Comparison of ENCODE assay signal across 8 mouse cellular contexts in the genomic region with DNA sequence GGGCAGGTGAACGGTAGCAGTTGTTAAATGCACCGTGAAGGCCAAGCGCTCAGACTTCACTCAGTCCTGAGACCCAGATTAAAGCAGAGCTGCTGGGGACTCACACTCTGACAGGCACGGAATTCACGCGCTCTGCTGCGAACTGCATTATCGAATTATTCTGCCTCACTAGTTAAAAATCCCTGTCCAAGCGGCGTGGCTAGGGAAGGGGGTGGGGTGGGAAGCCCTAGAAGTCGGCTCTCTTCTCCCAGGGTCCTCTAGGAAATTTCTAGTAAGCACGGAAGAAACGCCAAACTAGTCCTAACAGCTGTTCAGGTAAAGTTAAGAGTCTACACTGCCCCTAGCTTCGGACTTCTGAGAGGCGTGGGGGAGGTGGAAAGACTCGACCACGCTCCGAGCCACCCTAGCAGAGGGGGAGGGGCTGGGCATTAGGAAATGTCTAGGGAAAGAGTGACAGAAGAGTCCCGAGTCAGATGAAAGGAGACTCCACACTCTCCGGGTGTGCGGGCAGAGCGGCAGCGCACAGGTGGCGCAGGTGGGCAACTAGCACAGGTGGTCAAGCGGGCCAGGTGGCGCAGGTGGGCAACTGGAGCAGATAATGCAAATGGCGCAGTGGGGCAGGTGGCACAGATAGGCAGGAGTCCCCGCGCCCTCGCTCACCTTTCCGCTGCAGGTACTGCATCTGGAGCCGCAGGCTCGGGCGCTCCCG. TPM values are rescaled to one million over a fixed set of nuclear protein-coding genes. Genes with fewer than 3 reads are reported as not detected.
DNase-seq lines count a peak whose midpoint lies in the region; ATAC-seq lines count a peak whose summit lies in the region.

No protein-coding gene starts in this region.

- H3K9ac ChIP-seq in hindbrain, embryonic 12.5 days = 0 out of 2 replicates have a peak overlapping the region, but pooled peaks have one; percentile 4
- peak overlapping the region; percentile 46; the same call in 1 of the 2 replicates for H3K9ac ChIP-seq in liver, embryonic 12.5 days
- H3K9ac ChIP-seq in neural tube, embryonic 11.5 days (ENCODE audit: low read length) = no peak overlapping the region

- H3K4me2 ChIP-seq in hindbrain, embryonic 12.5 days (replicated peaks) = peak overlapping the region; percentile 96
- H3K4me2 ChIP-seq in liver, embryonic 12.5 days = peak overlapping the region; percentile 83
- H3K4me2 ChIP-seq in neural tube, embryonic 11.5 days (ENCODE audit: low read depth) = peak overlapping the region; percentile 80

- ATAC-seq in hindbrain, embryonic 12.5 days (ENCODE audit: low FRiP score) = peak; percentile 54; the same call in 1 of the 2 replicates
- ATAC-seq in liver, embryonic 12.5 days = peak; percentile 32; the same call in 1 of the 2 replicates
- ATAC-seq in neural tube, embryonic 11.5 days (ENCODE audit: insufficient read depth, low FRiP score, low TSS enrichment) = peak; percentile 58; the same call in 1 of the 2 replicates

- H3K27ac ChIP-seq in embryonic facial prominence, embryonic 10.5 days (replicated peaks) = peak overlapping the region; percentile 57
- no peak overlapping the region for H3K27ac ChIP-seq in hindbrain, embryonic 12.5 days
- no peak overlapping the region for H3K27ac ChIP-seq in liver, embryonic 12.5 days
- no peak overlapping the region for H3K27ac ChIP-seq in neural tube, embryonic 11.5 days (ENCODE audit: low read depth, low read length)

- WGBS in embryonic facial prominence, embryonic 10.5 days = under 1% methylated on average over 35 of the region's 35 CpGs
- WGBS in hindbrain, embryonic 12.5 days = 1% methylated on average over 35 of the region's 35 CpGs
- WGBS in liver, embryonic 12.5 days (ENCODE audit: insufficient replicate concordance) = 3% methylated on average over 35 of the region's 35 CpGs
- WGBS in neural tube, embryonic 11.5 days = under 1% methylated on average over 35 of the region's 35 CpGs

- H3K4me3 ChIP-seq in embryonic facial prominence, embryonic 10.5 days = peak overlapping the region; percentile 64
- H3K4me3 ChIP-seq in hindbrain, embryonic 12.5 days = peak overlapping the region; percentile 52
- peak overlapping the region; percentile 59 for H3K4me3 ChIP-seq in liver, embryonic 12.5 days
- peak overlapping the region; percentile 49 for H3K4me3 ChIP-seq in neural tube, embryonic 11.5 days (ENCODE audit: low read depth, low read length)

- DNase-seq in thymus, postnatal 25 days = peak; percentile 19
- no peak for DNase-seq in thymus, postnatal 10 days (ENCODE audit: low spot score in 2 of 2)
- peak; percentile 46 for DNase-seq in embryonic facial prominence, embryonic 10.5 days (ENCODE audit: low spot score)
- DNase-seq in neural tube, embryonic 11.5 days (ENCODE audit: low spot score) = peak; percentile 56
- no peak for DNase-seq in frontal cortex, postnatal 25 days (ENCODE audit: low spot score in 2 of 2)
- no peak for DNase-seq in ovary, postnatal 10 days (ENCODE audit: low spot score)

- H3K27me3 ChIP-seq in embryonic facial prominence, embryonic 10.5 days (replicated peaks; ENCODE audit: low read depth, poor library complexity, severe bottlenecking) = peaks cover 50% of the 10 kb centered on the region
- peaks cover 36% of the 10 kb centered on the region for H3K27me3 ChIP-seq in hindbrain, embryonic 12.5 days
- H3K27me3 ChIP-seq in liver, embryonic 12.5 days (replicated peaks) = peaks cover 49% of the 10 kb centered on the region
- H3K27me3 ChIP-seq in neural tube, embryonic 11.5 days (ENCODE audit: control insufficient read depth, insufficient read depth, low read length) = peaks cover 17% of the 10 kb centered on the region

- H3K4me1 ChIP-seq in embryonic facial prominence, embryonic 10.5 days = peaks cover 16% of the 10 kb centered on the region
- peaks cover 14% of the 10 kb centered on the region for H3K4me1 ChIP-seq in hindbrain, embryonic 12.5 days
- peaks cover 14% of the 10 kb centered on the region for H3K4me1 ChIP-seq in liver, embryonic 12.5 days
- H3K4me1 ChIP-seq in neural tube, embryonic 11.5 days (ENCODE audit: control insufficient read depth, insufficient read depth, low read length) = peaks cover 7% of the 10 kb centered on the region

- H3K9me3 ChIP-seq in embryonic facial prominence, embryonic 10.5 days = peaks cover 11% of the 10 kb centered on the region; the same call in 1 of the 2 replicates
- H3K9me3 ChIP-seq in hindbrain, embryonic 12.5 days (replicated peaks) = no peaks in the 10 kb centered on the region; the same call in 1 of the 2 replicates
- H3K9me3 ChIP-seq in liver, embryonic 12.5 days (replicated peaks) = no peaks in the 10 kb centered on the region
- H3K9me3 ChIP-seq in neural tube, embryonic 11.5 days (ENCODE audit: control insufficient read depth, low read length) = no peaks in the 10 kb centered on the region

- H3K36me3 ChIP-seq in embryonic facial prominence, embryonic 10.5 days (replicated peaks) = no peaks in the 10 kb centered on the region
- no peaks in the 10 kb centered on the region for H3K36me3 ChIP-seq in hindbrain, embryonic 12.5 days
- H3K36me3 ChIP-seq in liver, embryonic 12.5 days = no peaks in the 10 kb centered on the region
- no peaks in the 10 kb centered on the region for H3K36me3 ChIP-seq in neural tube, embryonic 11.5 days (ENCODE audit: control insufficient read depth, insufficient read depth, low read length)

RNA-seq across cellular contexts. Expression of a gene that starts 0.6 kb away (rescaled TPM):
- polyA plus RNA-seq in embryonic facial prominence, embryonic 10.5 days (2016; fragmentation: Nextera tagmentation; extraction: Ambion mirVana) = 1.8 and 2.3 TPM in 2 replicates
- polyA plus RNA-seq in hindbrain, embryonic 12.5 days (2016; fragmentation: Nextera tagmentation; extraction: Ambion mirVana) = 6.7 and 7.9 TPM in 2 replicates
- 0.11 and 0.30 TPM in 2 replicates for polyA plus RNA-seq in liver, embryonic 12.5 days (2016; fragmentation: Nextera tagmentation; extraction: Ambion mirVana)
- 4.1 and 5.3 TPM in 2 replicates for polyA plus RNA-seq in neural tube, embryonic 11.5 days (2014; fragmentation: Nextera tagmentation; extraction: Ambion mirVana)

RNA-seq across cellular contexts. Expression of a gene that starts 14.4 kb away (rescaled TPM):
- polyA plus RNA-seq in embryonic facial prominence, embryonic 10.5 days (2016; fragmentation: Nextera tagmentation; extraction: Ambion mirVana) = 40.0 and 41.4 TPM in 2 replicates
- polyA plus RNA-seq in hindbrain, embryonic 12.5 days (2016; fragmentation: Nextera tagmentation; extraction: Ambion mirVana) = 50.8 and 54.1 TPM in 2 replicates
- 20.0 and 20.3 TPM in 2 replicates for polyA plus RNA-seq in liver, embryonic 12.5 days (2016; fragmentation: Nextera tagmentation; extraction: Ambion mirVana)
- 52.5 and 53.5 TPM in 2 replicates for polyA plus RNA-seq in neural tube, embryonic 11.5 days (2014; fragmentation: Nextera tagmentation; extraction: Ambion mirVana)

Comparison
In these comparisons a context has a peak if more than half of its experiments do, and no peak if none do; other contexts are left out.
1. DNase-seq: peak in thymus, postnatal 25 days (single experiment), embryonic facial prominence, embryonic 10.5 days (single experiment) and neural tube, embryonic 11.5 days (single experiment); none in thymus, postnatal 10 days (0 of 2), frontal cortex, postnatal 25 days (0 of 2) and ovary, postnatal 10 days (single experiment).
2. Peak in every context shown above with its lines, with median percentiles within 50 percentile points of each other: H3K4me3 ChIP-seq, ATAC-seq and H3K4me2 ChIP-seq.